In genomic region chr11:90038022-90038421, GRCm38 (mm10) we compare ENCODE assay signal across 8 mouse cellular contexts. TPM values are rescaled to one million over a fixed set of nuclear protein-coding genes. Genes with fewer than 3 reads are reported as not detected.
DNase-seq lines count a peak whose midpoint lies in the region; ATAC-seq and TF ChIP-seq lines count a peak whose summit lies in the region.

No protein-coding gene starts in this region.

- 0 out of 2 replicates have a peak, but pooled peaks cover 2% of the 10 kb centered on the region for H3K9me3 ChIP-seq in hindbrain, embryonic 10.5 days
- 0 out of 2 replicates have a peak, but pooled peaks cover 5% of the 10 kb centered on the region for H3K9me3 ChIP-seq in hindbrain, embryonic 13.5 days
- H3K9me3 ChIP-seq in CH12.LX (replicated peaks; ENCODE audit: low read length), result peaks cover 3% of the 10 kb centered on the region
- peaks cover 3% of the 10 kb centered on the region; the same call in 1 of the 2 replicates for H3K9me3 ChIP-seq in lung, embryonic 14.5 days (ENCODE audit: low read depth, low read length)

- no peaks in the 10 kb centered on the region for H3K79me2 ChIP-seq in CH12.LX (replicated peaks; ENCODE audit: control insufficient read depth, extremely low read depth, insufficient read depth, poor library complexity, severe bottlenecking)

- in situ Hi-C loops in CH12.LX (cut with MboI; ENCODE audit: low pct_ligation_motif_present, low pct_unique_long_range_greater_than_20kb, low sequenced_read_pairs), result no loop called here

- WGBS in hindbrain, embryonic 10.5 days, result 29% methylated on average over 5 of the region's 5 CpGs
- WGBS in hindbrain, embryonic 13.5 days, result 20% methylated on average over 5 of the region's 5 CpGs
- 22% methylated on average over 5 of the region's 5 CpGs for WGBS in lung, embryonic 14.5 days

- 0 out of 2 replicates have a peak, but pooled peaks cover 1% of the 10 kb centered on the region for H3K27me3 ChIP-seq in hindbrain, embryonic 10.5 days (ENCODE audit: insufficient read depth, poor library complexity, severe bottlenecking)
- no peaks in the 10 kb centered on the region for H3K27me3 ChIP-seq in hindbrain, embryonic 13.5 days
- H3K27me3 ChIP-seq in CH12.LX (replicated peaks), result no peaks in the 10 kb centered on the region
- H3K27me3 ChIP-seq in lung, embryonic 14.5 days (ENCODE audit: insufficient read depth, low read length), result no peaks in the 10 kb centered on the region

- TF ChIP-seq EP300 in CH12.LX (IDR thresholded peaks at IDR 0.05; ENCODE audit: low read length), result no peak

- no peak overlapping the region for H3K4me2 ChIP-seq in hindbrain, embryonic 13.5 days
- no peak overlapping the region for H3K4me2 ChIP-seq in CH12.LX (ENCODE audit: insufficient read depth, low read depth, poor library complexity, severe bottlenecking)
- no peak overlapping the region for H3K4me2 ChIP-seq in lung, embryonic 14.5 days

- no peak for ATAC-seq in hindbrain, embryonic 13.5 days (ENCODE audit: low FRiP score)
- ATAC-seq in granulocyte monocyte progenitor cell, adult 5-6 weeks (replicated peaks; ENCODE audit: poor library complexity, severe bottlenecking), result peak; percentile 68
- no peak for ATAC-seq in lung, embryonic 14.5 days (ENCODE audit: insufficient read depth)
- no peak for ATAC-seq in erythroid progenitor cell, adult 5-6 weeks (replicated peaks; ENCODE audit: low FRiP score, poor library complexity, severe bottlenecking)

- dilution Hi-C loops in CH12.LX (cut with MboI; ENCODE audit: extremely low pct_ligation_motif_present, extremely low pct_unique_long_range_greater_than_20kb, low sequenced_read_pairs), result no loop called here

- TF ChIP-seq POLR2A in CH12.LX (IDR thresholded peaks at IDR 0.05; ENCODE audit: low read depth, low read length), result no peak

- peaks cover 6% of the 10 kb centered on the region for H3K4me1 ChIP-seq in hindbrain, embryonic 10.5 days (replicated peaks)
- peaks cover 5% of the 10 kb centered on the region for H3K4me1 ChIP-seq in hindbrain, embryonic 13.5 days (replicated peaks)
- peaks cover 0 to 3% of the 10 kb centered on the region in 2 experiments; a peak in 1 of 4 replicates for H3K4me1 ChIP-seq in CH12.LX (ENCODE audit: control insufficient read depth in 1 of 2, insufficient read depth in 2 of 2)
- H3K4me1 ChIP-seq in lung, embryonic 14.5 days (ENCODE audit: insufficient read depth), result no peaks in the 10 kb centered on the region

- peak; percentile 34 for TF ChIP-seq RAD21 in CH12.LX (IDR thresholded peaks at IDR 0.05; ENCODE audit: low read depth, low read length)

- H3K27ac ChIP-seq in hindbrain, embryonic 10.5 days, result no peak overlapping the region
- no peak overlapping the region for H3K27ac ChIP-seq in hindbrain, embryonic 13.5 days
- H3K27ac ChIP-seq in CH12.LX (ENCODE audit: insufficient read depth, low read depth), result no peak overlapping the region
- no peak overlapping the region for H3K27ac ChIP-seq in lung, embryonic 14.5 days (ENCODE audit: low read depth)

- no peak overlapping the region for H3K4me3 ChIP-seq in hindbrain, embryonic 10.5 days
- H3K4me3 ChIP-seq in hindbrain, embryonic 13.5 days, result no peak overlapping the region
- no peak overlapping the region for H3K4me3 ChIP-seq in CH12.LX (replicated peaks in 1 of 3; ENCODE audit: low read depth in 2 of 3, low read length in 2 of 3, poor library complexity in 1 of 3)
- H3K4me3 ChIP-seq in lung, embryonic 14.5 days (ENCODE audit: low read depth, low read length), result no peak overlapping the region

- H3K9ac ChIP-seq in hindbrain, embryonic 13.5 days, result no peak overlapping the region
- no peak overlapping the region for H3K9ac ChIP-seq in CH12.LX (ENCODE audit: insufficient read depth, low read depth)
- no peak overlapping the region for H3K9ac ChIP-seq in lung, embryonic 14.5 days

- H3K36me3 ChIP-seq in hindbrain, embryonic 10.5 days, result no peaks in the 10 kb centered on the region
- peaks cover 5% of the 10 kb centered on the region; the same call in 1 of the 2 replicates for H3K36me3 ChIP-seq in hindbrain, embryonic 13.5 days
- peaks cover 0 to 10% of the 10 kb centered on the region in 2 experiments for H3K36me3 ChIP-seq in CH12.LX (replicated peaks in 1 of 2; ENCODE audit: control insufficient read depth in 1 of 2, insufficient read depth in 1 of 2, low read length in 1 of 2)
- peaks cover 11% of the 10 kb centered on the region for H3K36me3 ChIP-seq in lung, embryonic 14.5 days (ENCODE audit: insufficient read depth)

- peak; percentile 61 for DNase-seq in hindbrain, embryonic 10.5 days (ENCODE audit: low spot score)
- DNase-seq in CH12.LX (ENCODE audit: extremely low read depth) (peak; percentile 33), ZHBTc4 (ENCODE audit: low read depth, low spot score) (peak; percentile 71)
- DNase-seq in lung, embryonic 14.5 days, result peak; percentile 88
- no peak for DNase-seq in urinary bladder, adult 2 months (ENCODE audit: low spot score)

- peak; percentile 65 to 72; a peak in 3 of 4 replicates for TF ChIP-seq CTCF in CH12.LX (conservative IDR thresholded peaks at IDR 0.05 in 1 of 2, IDR thresholded peaks at IDR 0.05 in 1 of 2; ENCODE audit: low read depth in 2 of 2, low read length in 2 of 2)
- TF ChIP-seq CTCF in lung, embryonic 14.5 days (IDR thresholded peaks at IDR 0.05; ENCODE audit: low read depth), result peak; percentile 78

TF ChIP-seq in CH12.LX, 34 proteins besides CTCF, POLR2A, EP300 and RAD21:
- no peak for TF ChIP-seq TBP (conservative IDR thresholded peaks at IDR 0.05; ENCODE audit: low read depth, low read length)
- TF ChIP-seq SMC3 (IDR thresholded peaks at IDR 0.05; ENCODE audit: low read depth, low read length), result peak; percentile 67

RNA-seq across cellular contexts. Expression of gene Tmem100, which starts 7.9 kb away (rescaled TPM):
- 4.5 and 7.5 TPM in 2 replicates for polyA plus RNA-seq in hindbrain, embryonic 10.5 days (2016; fragmentation: Nextera tagmentation; extraction: Ambion mirVana)
- polyA plus RNA-seq in hindbrain, embryonic 13.5 days (2015; fragmentation: Nextera tagmentation; extraction: Ambion mirVana), result 11.9 and 13.8 TPM in 2 replicates
- total RNA-seq in CH12.LX (2012; rRNA removed) (0.17 and 0.30 TPM in 2 replicates), CH12.LX (2014; rRNA removed) (1.0 and 1.2 TPM in 2 replicates)
- 3.5 and 3.6 TPM in 2 replicates for polyA plus RNA-seq in CH12.LX (2012; ENCODE audit: insufficient read length, low read depth)
- total RNA-seq in granulocyte monocyte progenitor cell, adult 5-6 weeks (2014; fragmentation: Nextera tagmentation), result 0.79 TPM in 1 of 2 replicates, not detected in the other
- 0.46 TPM in 1 of 2 replicates, not detected in the other for total RNA-seq in granulocyte monocyte progenitor cell, adult 5-6 weeks (2017)
- polyA plus RNA-seq in lung, embryonic 14.5 days (2014; fragmentation: Nextera tagmentation; extraction: Ambion mirVana), result 20.9 and 23.0 TPM in 2 replicates
- 8.2 and 11.0 TPM in 2 replicates for polyA plus RNA-seq in urinary bladder, adult 2 months (2012; rRNA removed)
- total RNA-seq in erythroid progenitor cell, adult 5-6 weeks (2015; ENCODE audit: low replicate concordance), result 0.84 TPM in 1 of 2 replicates, not detected in the other
- not detected in 2 replicates for total RNA-seq in erythroid progenitor cell, adult 5-6 weeks (2017; ENCODE audit: low replicate concordance)

RNA-seq across cellular contexts. Expression of gene Pctp, which starts 35.3 kb away (rescaled TPM):
- 15.0 and 19.6 TPM in 2 replicates for polyA plus RNA-seq in hindbrain, embryonic 10.5 days (2016; fragmentation: Nextera tagmentation; extraction: Ambion mirVana)
- 1.9 and 2.3 TPM in 2 replicates for polyA plus RNA-seq in hindbrain, embryonic 13.5 days (2015; fragmentation: Nextera tagmentation; extraction: Ambion mirVana)
- 23.0 and 24.6 TPM in 2 replicates for total RNA-seq in CH12.LX (2012; rRNA removed)
- total RNA-seq in CH12.LX (2014; rRNA removed), result 26.0 and 28.0 TPM in 2 replicates
- polyA plus RNA-seq in CH12.LX (2012; ENCODE audit: insufficient read length, low read depth), result 31.5 and 31.8 TPM in 2 replicates
- total RNA-seq in granulocyte monocyte progenitor cell, adult 5-6 weeks (2014; fragmentation: Nextera tagmentation), result 16.0 and 24.3 TPM in 2 replicates
- total RNA-seq in granulocyte monocyte progenitor cell, adult 5-6 weeks (2017), result 19.0 and 28.8 TPM in 2 replicates
- polyA plus RNA-seq in lung, embryonic 14.5 days (2014; fragmentation: Nextera tagmentation; extraction: Ambion mirVana), result 6.4 and 8.3 TPM in 2 replicates
- polyA plus RNA-seq in urinary bladder, adult 2 months (2012; rRNA removed), result 6.0 and 6.9 TPM in 2 replicates
- total RNA-seq in erythroid progenitor cell, adult 5-6 weeks (2015; ENCODE audit: low replicate concordance), result 3.8 TPM in 1 of 2 replicates, not detected in the other
- 2.1 and 4.1 TPM in 2 replicates for total RNA-seq in erythroid progenitor cell, adult 5-6 weeks (2017; ENCODE audit: low replicate concordance)
